Mouse (Mus musculus): Measurements from ENCODE around the gene Opcml.

The Opcml gene

GRCm38 (mm10) chr9:28561761-28562160, 771.2 kb downstream of the Opcml start:
- no peak for DNase-seq

- no peak for DNase-seq
Measured at GRCm38 (mm10) chr9:28563066-28563683, 772.6 kb downstream of the Opcml start.

DNA sequence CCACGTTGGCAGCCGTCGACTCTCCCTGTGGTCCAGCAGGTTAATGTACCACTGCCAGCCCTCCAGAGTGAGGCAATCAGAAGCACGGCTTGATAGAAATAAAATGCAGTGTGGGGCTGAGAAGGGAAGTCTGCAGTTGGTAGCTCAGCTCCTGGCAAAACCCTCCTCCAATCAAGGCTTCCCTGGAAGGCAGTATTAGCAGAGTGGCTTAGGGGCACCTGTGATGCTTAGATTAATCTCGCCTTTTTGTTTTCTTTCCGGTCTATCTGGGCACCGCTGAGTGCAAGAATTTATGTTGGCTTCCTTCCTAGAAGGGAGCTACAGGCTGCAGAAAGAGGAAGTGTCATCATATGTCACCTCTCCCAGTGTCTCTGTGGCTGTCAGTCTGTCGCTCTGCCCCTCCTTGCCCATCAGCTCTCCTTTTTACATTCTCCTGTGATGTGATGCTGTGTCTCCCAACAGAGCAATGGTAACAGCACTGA, 778.5 kb downstream of the Opcml start:
- peak; percentile 84 to 89 for DNase-seq

DNA sequence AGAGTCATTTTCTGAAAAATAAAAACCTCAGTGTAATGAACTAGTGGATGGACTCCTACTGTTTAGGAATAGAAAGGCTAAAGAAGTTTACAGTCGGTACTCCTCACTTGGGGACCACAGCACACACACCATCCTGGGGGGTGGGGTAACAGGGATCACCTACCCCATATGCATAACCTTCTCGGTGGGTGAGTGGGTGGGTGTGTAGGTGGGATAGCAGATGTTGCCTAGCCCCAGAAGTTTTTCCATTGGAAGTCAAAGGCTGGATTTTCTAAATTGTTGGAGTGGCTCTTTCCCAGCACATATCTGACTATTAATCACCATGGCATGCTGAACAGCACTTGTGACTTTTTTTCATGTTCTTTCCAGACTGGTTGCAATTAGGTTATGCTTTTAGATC, 779.2 kb downstream of the Opcml start:
- no peak for DNase-seq

GRCm38 (mm10) chr9:28571682-28572081, 781.1 kb downstream of the Opcml start:
- no peak for DNase-seq

DNA sequence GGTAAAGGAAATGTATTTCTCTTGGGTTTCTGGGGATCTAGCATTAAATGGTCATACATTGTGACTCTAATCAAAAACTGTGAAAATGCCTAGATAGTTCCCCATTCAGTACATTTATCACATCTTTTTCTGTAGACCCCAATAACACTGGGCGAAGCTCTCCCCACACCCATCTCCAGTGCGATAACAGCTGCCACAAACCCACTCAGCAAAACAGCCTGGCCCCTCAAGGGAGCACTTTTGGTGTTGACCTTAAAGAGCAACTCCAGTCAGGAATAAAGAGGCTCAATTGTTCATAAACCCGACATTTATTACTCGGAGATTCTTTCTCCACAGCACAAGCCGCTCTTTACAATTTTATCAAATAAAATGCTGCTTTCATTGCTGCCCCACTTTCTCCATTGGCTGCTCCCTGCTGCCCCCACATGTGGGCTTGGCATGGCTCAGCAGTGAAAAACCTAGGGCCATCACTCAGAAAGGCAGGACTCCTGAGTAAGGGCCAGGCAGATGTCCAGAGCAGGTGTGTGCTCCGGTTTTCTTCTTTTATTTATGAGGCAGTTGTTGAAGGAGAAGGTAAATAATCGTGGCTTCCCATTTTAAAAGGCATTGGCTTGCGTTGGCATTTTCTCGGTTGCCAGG, 781.7 kb downstream of the Opcml start:
- DNase-seq, result no peak

DNA sequence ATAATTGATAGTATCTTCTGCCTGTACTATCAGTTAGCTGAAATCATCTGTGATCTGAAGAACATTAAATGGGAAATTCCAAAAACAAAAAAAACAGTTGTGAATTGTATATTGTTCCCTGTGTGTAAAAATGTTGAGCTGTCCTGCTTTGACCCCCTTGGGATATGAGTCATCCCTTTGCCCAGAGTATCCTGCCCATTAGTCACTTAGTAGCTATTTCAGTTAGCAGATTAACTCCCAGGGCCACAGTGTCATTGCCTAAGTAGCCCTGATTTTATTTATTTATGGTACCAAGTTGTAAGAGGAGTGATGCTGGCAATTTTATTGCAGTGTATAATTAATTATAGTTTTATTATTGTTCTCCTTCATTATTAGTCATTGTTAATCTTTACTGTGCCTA, 788.2 kb downstream of the Opcml start:
- no peak for DNase-seq

- DNase-seq, result peak in 1 of 2 experiments; percentile 61
Measured at GRCm38 (mm10) chr9:28587253-28587652, 796.7 kb downstream of the Opcml start.

GRCm38 (mm10) chr9:28587857-28588388, 797.3 kb downstream of the Opcml start:
- no peak for DNase-seq

GRCm38 (mm10) chr9:28588488-28588887, 797.9 kb downstream of the Opcml start:
- DNase-seq, result no peak

- DNase-seq, result no peak
Measured at GRCm38 (mm10) chr9:28592208-28592607, 801.6 kb downstream of the Opcml start.

DNA sequence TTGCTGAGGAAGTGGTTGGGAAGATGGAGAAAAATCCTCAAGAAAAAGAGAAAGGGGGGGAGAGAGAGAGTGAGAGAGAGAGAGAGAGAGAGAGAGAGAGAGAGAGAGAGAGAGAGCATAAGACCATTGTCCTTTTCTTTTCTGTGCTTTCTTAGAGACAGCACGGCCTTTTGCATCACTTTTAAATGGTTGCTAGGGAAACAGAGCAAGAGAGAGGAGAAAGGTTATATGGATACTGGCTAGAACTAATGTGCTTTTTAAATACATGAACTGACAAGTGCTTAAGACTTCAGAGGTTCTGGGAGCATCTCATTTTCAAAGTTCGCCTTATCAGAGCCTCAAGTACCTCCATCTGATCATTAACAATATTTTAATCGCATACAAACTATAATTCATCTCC, 804.5 kb downstream of the Opcml start:
- DNase-seq, result no peak

DNA sequence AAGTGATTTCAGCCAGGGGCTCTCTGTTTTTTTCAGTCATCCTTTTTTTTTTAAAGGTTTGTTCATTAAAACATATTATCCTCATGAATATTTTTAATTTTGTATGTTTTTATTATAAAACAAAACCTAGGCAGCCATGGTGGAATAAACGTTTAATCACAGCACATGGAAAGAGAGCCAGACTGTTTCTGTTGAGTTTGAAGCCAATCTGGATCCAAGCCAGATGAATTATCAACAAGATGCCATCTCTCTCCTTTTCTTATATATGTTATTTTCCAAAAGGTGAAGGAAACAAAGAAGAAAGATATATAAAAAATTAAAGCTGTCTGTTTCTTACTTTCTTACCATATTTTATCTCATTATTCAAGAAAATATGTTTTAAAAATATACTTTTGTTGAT, 815.0 kb downstream of the Opcml start:
- DNase-seq, result no peak

- peak; percentile 52 to 69 for DNase-seq
Measured at GRCm38 (mm10) chr9:28613683-28614620, 823.4 kb downstream of the Opcml start.

GRCm38 (mm10) chr9:28615447-28615846, 824.9 kb downstream of the Opcml start:
- no peak for DNase-seq

GRCm38 (mm10) chr9:28617666-28618065, 827.1 kb downstream of the Opcml start:
- DNase-seq, result peak; percentile 64 to 84

GRCm38 (mm10) chr9:28618186-28618892, 827.8 kb downstream of the Opcml start:
- peak; percentile 65 to 81 for DNase-seq

DNA sequence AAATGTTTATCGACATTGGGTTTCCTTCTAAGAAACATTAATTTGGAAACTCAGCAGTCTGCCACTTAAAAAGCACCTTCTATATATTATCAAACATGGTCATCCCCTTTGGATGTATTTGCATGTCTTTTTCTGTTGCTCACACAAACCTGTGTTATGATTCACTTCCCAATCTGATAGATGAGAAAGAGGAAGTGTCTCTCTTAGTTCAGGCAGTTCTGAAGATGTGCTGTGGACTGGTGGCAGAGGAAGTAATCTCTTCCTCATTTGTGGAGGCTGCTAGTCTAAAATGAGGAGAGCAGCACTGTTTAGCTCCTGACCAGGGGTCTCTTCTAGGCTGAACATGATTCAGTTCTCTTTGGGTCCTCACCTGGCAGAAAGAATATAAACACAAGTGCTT, 831.4 kb downstream of the Opcml start:
- DNase-seq, result no peak

DNA sequence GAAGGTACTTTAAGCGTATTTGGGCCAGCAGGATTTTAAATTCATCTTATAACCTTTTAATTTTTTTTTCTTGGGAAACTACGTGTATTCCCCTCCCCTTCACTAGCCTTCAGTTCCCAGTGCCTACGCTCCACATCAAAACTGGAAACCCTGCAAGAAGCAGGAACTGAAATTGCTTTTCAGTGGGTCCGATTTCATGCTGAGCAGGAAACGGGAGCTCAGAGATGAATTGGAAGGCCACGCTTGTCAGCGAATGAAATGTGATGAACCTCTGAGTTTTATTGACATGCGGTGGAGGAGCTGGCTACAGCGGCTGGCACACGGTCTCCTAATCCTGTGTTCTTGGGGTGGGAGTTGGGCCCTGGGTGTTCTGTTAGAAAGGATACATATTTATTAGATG, 834.3 kb downstream of the Opcml start:
- no peak for DNase-seq

DNA sequence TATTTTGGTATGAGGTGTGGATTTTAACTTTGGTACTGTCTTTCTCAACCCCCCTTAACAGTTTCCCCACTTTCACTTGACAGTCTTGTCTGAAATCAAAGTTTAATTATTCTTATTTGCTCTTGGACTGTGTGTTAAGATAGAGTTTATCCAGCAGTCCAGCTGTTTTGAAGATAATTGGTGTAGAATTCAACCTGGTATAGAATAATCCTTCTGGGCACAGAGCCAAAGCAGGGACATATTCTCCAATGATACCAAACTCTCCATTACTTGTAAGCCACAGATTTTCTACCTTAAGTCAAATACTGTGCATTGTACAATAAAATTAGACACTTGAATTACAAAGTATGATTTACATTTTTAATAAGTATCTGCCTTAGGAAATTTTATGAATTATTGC, 852.2 kb downstream of the Opcml start:
- DNase-seq, result no peak

- DNase-seq, result no peak
Measured at GRCm38 (mm10) chr9:28644063-28644462, 853.5 kb downstream of the Opcml start.

DNA sequence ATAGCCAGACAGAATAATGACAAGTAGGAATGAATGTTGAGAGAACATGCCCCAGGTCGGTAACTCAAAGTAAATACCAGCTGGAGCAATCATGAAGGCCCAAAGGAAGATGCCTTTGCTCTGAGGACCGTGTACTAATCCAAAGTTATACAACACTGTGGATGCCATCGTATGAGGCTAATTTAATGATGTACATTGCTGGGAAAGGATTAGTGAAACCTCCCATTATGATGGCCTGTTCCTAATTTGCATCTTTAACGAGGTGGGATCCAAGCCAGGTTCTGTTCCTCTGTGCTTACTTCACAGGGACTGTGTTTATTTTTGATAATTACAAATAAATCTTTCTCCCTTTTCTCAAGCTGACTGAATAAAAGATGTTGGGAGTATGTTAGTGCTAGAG, 859.5 kb downstream of the Opcml start:
- DNase-seq, result no peak

- DNase-seq, result no peak
Measured at GRCm38 (mm10) chr9:28659996-28660395, 869.4 kb downstream of the Opcml start.
